Mouse (Mus musculus) brain, embryonic 18.5 days (tissue): ENCODE data around the gene Phox2b.

Experiments
- DNase-seq: peaks from one replicate; pipeline ENCODE4 v3.0.0-alpha.2; 2012; ENCODE audit warnings: low read depth, low spot score

Phox2b gene

DNA sequence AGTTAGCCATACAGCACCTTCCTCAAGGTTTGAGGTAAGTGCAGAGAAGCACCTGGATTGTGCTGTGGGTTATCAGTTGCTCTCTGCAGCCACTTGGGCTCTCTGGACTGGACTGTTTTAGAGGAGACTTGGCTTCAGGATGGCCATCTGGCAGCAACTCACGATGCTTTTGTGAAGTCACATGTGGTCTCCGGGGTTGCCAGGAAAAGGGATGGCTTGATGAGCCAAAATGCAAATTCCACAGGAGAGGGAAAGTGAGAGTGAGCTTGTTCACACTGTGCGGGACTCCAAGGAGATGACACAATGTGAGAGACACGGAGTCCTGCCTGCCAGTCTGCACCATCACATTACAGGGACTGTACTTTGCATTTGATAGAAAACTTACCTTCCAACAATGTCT, 7.3 kb downstream of the Phox2b start:
- no peak for DNase-seq

- no peak for DNase-seq
These were observed 8.2 kb downstream of the Phox2b start for GRCm38 (mm10) chr5:67090856-67091255.

DNA sequence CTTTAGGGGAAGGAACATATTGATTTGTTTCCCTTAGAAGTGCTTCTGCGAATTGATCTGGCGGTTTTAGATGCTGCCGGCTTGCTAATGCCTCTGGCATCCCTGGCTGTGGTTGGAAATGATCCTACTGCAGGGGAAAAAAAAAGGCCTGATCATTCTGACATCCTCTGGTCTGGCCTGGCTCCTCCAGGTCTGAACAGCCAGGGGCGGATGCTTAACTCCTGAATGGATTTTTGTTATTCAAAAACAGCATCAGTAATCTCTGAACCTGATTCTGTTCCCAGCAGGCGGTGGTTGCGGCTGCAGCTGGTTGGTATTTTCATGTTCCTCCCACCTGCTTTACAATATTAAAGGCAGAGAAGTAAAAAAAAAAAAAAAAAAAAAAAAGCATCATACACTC, 16.0 kb downstream of the Phox2b start:
- DNase-seq: no peak

DNA sequence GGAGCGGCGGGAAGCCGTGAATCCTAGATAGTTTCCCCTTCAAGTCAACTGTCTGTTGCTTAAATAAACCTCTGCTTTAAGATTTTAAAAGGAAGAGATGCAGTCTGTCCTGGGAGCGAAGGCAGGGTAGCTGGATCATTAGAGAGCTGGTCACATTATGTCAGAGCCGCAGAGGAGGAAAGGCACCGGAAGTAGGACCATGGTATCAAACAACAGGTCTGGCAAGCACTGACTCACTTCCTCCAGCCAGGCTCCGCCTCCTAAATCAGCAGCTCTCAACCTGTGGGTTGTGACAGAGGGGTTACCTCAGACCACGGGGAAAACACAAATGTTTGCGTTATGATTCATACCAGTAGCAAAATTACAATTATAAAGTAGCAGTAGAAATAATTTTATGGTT, 35.5 kb downstream of the Phox2b start:
- DNase-seq: no peak

DNA sequence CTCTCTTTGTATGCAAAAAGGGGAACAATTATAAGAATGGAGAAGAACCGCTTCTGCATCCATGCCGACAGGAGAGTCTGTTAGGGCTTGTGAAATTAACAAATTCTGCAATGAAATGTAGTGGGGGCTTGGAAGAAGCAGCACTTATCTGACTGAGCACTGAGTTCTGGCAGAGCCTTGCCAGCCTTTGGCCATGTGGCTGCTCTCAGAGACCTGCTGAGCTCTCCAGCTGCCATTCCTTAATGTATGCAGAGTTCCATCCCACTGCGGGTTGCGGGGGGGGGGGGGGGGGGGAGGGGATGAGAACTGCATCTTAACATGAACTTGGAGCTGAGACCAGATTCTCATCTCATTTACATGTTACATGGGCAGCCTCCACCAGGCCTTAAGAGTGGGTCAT, 38.6 kb downstream of the Phox2b start:
- no peak for DNase-seq

DNA sequence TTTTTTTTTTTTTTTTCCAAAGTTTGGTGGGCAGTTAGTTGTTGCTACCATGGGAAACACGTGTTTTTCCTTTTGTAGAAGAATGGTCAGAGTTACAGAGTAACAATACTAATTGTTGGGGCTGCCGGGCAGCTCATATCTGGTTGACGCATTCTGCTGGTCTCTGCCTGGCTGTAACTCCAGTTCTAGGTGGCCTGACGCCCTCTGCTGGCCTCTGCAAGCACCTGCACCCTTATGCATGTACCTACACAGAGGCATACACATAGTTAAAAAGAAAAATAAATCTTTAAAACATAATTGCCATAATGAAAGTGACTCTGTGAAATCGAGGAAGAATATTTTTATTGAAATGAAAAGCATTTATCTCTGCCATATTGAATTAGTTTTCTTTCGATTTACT, 41.3 kb downstream of the Phox2b start:
- no peak for DNase-seq

DNA sequence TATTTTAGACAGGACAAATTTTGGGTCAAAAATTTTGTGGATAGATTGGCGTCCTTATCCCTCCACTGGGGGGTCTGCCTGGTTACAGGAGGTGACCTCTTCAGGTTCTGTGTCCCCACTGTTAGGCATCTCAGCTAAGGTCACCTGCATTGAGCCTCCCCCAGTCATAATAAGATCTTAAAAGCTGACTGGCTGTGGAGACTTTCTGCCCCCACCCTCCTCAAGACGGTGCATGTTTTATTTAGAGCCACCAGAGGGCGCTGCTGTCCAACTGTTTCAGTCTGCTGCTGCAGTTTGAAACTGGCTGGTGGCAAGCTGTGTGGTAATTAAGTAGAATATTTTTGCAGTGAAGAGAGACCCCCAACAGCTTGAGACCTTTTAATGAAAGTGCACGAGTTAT, 51.1 kb downstream of the Phox2b start:
- peak; percentile 40 for DNase-seq
